Mouse (Mus musculus): ENCODE measurements around the gene C730034F03Rik. TPM values are rescaled to one million over a fixed set of nuclear protein-coding genes. Genes with fewer than 3 reads are reported as not detected.
A peak's percentile ranks its signal among the peaks of the same experiment; 100 is the strongest.

Gene C730034F03Rik
- polyA plus RNA-seq (2015; fragmentation: Nextera tagmentation; extraction: Ambion mirVana): 4.8 TPM in 2 replicates

- peak within 1 kb of the TSS; percentile 63 for H3K9ac ChIP-seq
- H3K36me3 ChIP-seq: peaks cover 22% of the 10 kb centered on the region
- under 1% methylated on average over 70 of the region's 70 CpGs for WGBS
- H3K4me3 ChIP-seq (replicated peaks): peak within 1 kb of the TSS; percentile 84
- H3K9me3 ChIP-seq (replicated peaks): no peaks in the 10 kb centered on the region
- peak within 1 kb of the TSS; percentile 98 for H3K27ac ChIP-seq (replicated peaks)
- peak within 1 kb of the TSS; percentile 86 for H3K4me2 ChIP-seq (replicated peaks)
- ATAC-seq (ENCODE audit: insufficient number of reproducible peaks, low FRiP score, low TSS enrichment, low read depth): peak; percentile 91
- no peaks in the 10 kb centered on the region for H3K27me3 ChIP-seq
- peaks cover 21% of the 10 kb centered on the region for H3K4me1 ChIP-seq
Observed at GRCm38 (mm10) chr15:89429352-89430221, at the start of gene C730034F03Rik, which contains the start of the genes Gm44502 and Chkb. Gene C730034F03Rik, plus strand, starts transcription at chr15:89429589. Gene Gm44502, minus strand, starts transcription at chr15:89429696. Gene Chkb, minus strand, starts transcription at chr15:89429908.

GRCm38 (mm10) chr15:89384617-89385016 is 44.8 kb upstream of the C730034F03Rik start, which contains the start of gene Klhdc7b:
Gene Klhdc7b, plus strand, starts transcription at chr15:89384917.
- Histone ChIP-seq H3K9ac (no peak within 1 kb of the TSS), H3K27ac (replicated peaks) (no peak within 1 kb of the TSS), H3K36me3 (no peaks in the 10 kb centered on the region), H3K4me1 (no peaks in the 10 kb centered on the region), H3K4me3 (replicated peaks) (no peak within 1 kb of the TSS), H3K27me3 (peaks cover 12% of the 10 kb centered on the region), H3K4me2 (replicated peaks) (no peak within 1 kb of the TSS), H3K9me3 (replicated peaks) (no peaks in the 10 kb centered on the region)
- ATAC-seq (ENCODE audit: insufficient number of reproducible peaks, low FRiP score, low TSS enrichment, low read depth): no peak
- WGBS: 81% methylated on average over 7 of the region's 7 CpGs

GRCm38 (mm10) chr15:89387127-89387526 is 42.3 kb upstream of the C730034F03Rik start:
- no peaks in the 10 kb centered on the region for H3K9me3 ChIP-seq (replicated peaks)
- ATAC-seq (ENCODE audit: insufficient number of reproducible peaks, low FRiP score, low TSS enrichment, low read depth): no peak
- no peak overlapping the region for H3K9ac ChIP-seq
- H3K4me3 ChIP-seq (replicated peaks): no peak overlapping the region
- H3K4me1 ChIP-seq: no peaks in the 10 kb centered on the region
- H3K4me2 ChIP-seq (replicated peaks): no peak overlapping the region
- H3K36me3 ChIP-seq: no peaks in the 10 kb centered on the region
- peaks cover 6% of the 10 kb centered on the region; the same call in 1 of the 2 replicates for H3K27me3 ChIP-seq
- no peak overlapping the region for H3K27ac ChIP-seq (replicated peaks)
- 29% methylated on average over 12 of the region's 12 CpGs for WGBS

- no peak overlapping the region for H3K9ac ChIP-seq
- H3K4me2 ChIP-seq (replicated peaks): no peak overlapping the region
- H3K9me3 ChIP-seq (replicated peaks): no peaks in the 10 kb centered on the region
- no peaks in the 10 kb centered on the region for H3K27me3 ChIP-seq
- WGBS: 93% methylated on average over 10 of the region's 10 CpGs
- no peaks in the 10 kb centered on the region for H3K36me3 ChIP-seq
- H3K4me1 ChIP-seq: no peaks in the 10 kb centered on the region
- no peak overlapping the region for H3K27ac ChIP-seq (replicated peaks)
- H3K4me3 ChIP-seq (replicated peaks): no peak overlapping the region
- ATAC-seq (ENCODE audit: insufficient number of reproducible peaks, low FRiP score, low TSS enrichment, low read depth): no peak
Observed at GRCm38 (mm10) chr15:89390081-89390480, 39.3 kb upstream of the C730034F03Rik start.

- Histone ChIP-seq H3K4me2 (replicated peaks) (no peak overlapping the region), H3K36me3 (no peaks in the 10 kb centered on the region), H3K4me3 (replicated peaks) (no peak overlapping the region), H3K27me3 (no peaks in the 10 kb centered on the region), H3K4me1 (no peaks in the 10 kb centered on the region), H3K9ac (no peak overlapping the region), H3K27ac (replicated peaks) (no peak overlapping the region), H3K9me3 (replicated peaks) (no peaks in the 10 kb centered on the region)
- 87% methylated on average over 4 of the region's 4 CpGs for WGBS
- ATAC-seq (ENCODE audit: insufficient number of reproducible peaks, low FRiP score, low TSS enrichment, low read depth): no peak
Observed at GRCm38 (mm10) chr15:89396883-89397282, 32.5 kb upstream of the C730034F03Rik start.

GRCm38 (mm10) chr15:89398146-89398545 is 31.2 kb upstream of the C730034F03Rik start:
- no peak overlapping the region for H3K9ac ChIP-seq
- H3K9me3 ChIP-seq (replicated peaks): no peaks in the 10 kb centered on the region
- WGBS: 84% methylated on average over 2 of the region's 2 CpGs
- no peak for ATAC-seq (ENCODE audit: insufficient number of reproducible peaks, low FRiP score, low TSS enrichment, low read depth)
- H3K36me3 ChIP-seq: no peaks in the 10 kb centered on the region
- H3K4me3 ChIP-seq (replicated peaks): no peak overlapping the region
- no peak overlapping the region for H3K4me2 ChIP-seq (replicated peaks)
- H3K27ac ChIP-seq (replicated peaks): no peak overlapping the region
- H3K27me3 ChIP-seq: no peaks in the 10 kb centered on the region
- H3K4me1 ChIP-seq: no peaks in the 10 kb centered on the region

GRCm38 (mm10) chr15:89399716-89400115 is 29.7 kb upstream of the C730034F03Rik start:
- ATAC-seq (ENCODE audit: insufficient number of reproducible peaks, low FRiP score, low TSS enrichment, low read depth): no peak
- H3K4me2 ChIP-seq (replicated peaks): no peak overlapping the region
- H3K27ac ChIP-seq (replicated peaks): no peak overlapping the region
- no peaks in the 10 kb centered on the region for H3K9me3 ChIP-seq (replicated peaks)
- H3K36me3 ChIP-seq: no peaks in the 10 kb centered on the region
- no peak overlapping the region for H3K9ac ChIP-seq
- no peaks in the 10 kb centered on the region for H3K27me3 ChIP-seq
- H3K4me1 ChIP-seq: no peaks in the 10 kb centered on the region
- 25% methylated on average over 1 of the region's 1 CpGs for WGBS
- no peak overlapping the region for H3K4me3 ChIP-seq (replicated peaks)

- Histone ChIP-seq H3K4me1 (no peaks in the 10 kb centered on the region), H3K9me3 (replicated peaks) (no peaks in the 10 kb centered on the region), H3K27ac (replicated peaks) (no peak overlapping the region), H3K36me3 (no peaks in the 10 kb centered on the region), H3K4me2 (replicated peaks) (no peak overlapping the region), H3K9ac (no peak overlapping the region), H3K27me3 (no peaks in the 10 kb centered on the region), H3K4me3 (replicated peaks) (no peak overlapping the region)
- 92% methylated on average over 1 of the region's 1 CpGs for WGBS
- no peak for ATAC-seq (ENCODE audit: insufficient number of reproducible peaks, low FRiP score, low TSS enrichment, low read depth)
Observed at GRCm38 (mm10) chr15:89402471-89402870, 26.9 kb upstream of the C730034F03Rik start.

GRCm38 (mm10) chr15:89404831-89405623 is 24.4 kb upstream of the C730034F03Rik start:
- H3K9ac ChIP-seq: no peak overlapping the region
- no peak for ATAC-seq (ENCODE audit: insufficient number of reproducible peaks, low FRiP score, low TSS enrichment, low read depth)
- no peaks in the 10 kb centered on the region for H3K27me3 ChIP-seq
- no peak overlapping the region for H3K4me3 ChIP-seq (replicated peaks)
- peaks cover 3% of the 10 kb centered on the region; the same call in 1 of the 2 replicates for H3K9me3 ChIP-seq (replicated peaks)
- WGBS: 82% methylated on average over 10 of the region's 10 CpGs
- no peak overlapping the region for H3K4me2 ChIP-seq (replicated peaks)
- no peak overlapping the region for H3K27ac ChIP-seq (replicated peaks)
- no peaks in the 10 kb centered on the region for H3K36me3 ChIP-seq
- no peaks in the 10 kb centered on the region for H3K4me1 ChIP-seq

- Histone ChIP-seq H3K36me3 (no peaks in the 10 kb centered on the region), H3K4me3 (replicated peaks) (no peak overlapping the region), H3K4me1 (no peaks in the 10 kb centered on the region), H3K4me2 (replicated peaks) (no peak overlapping the region), H3K27ac (replicated peaks) (no peak overlapping the region), H3K9me3 (replicated peaks) (peaks cover 3% of the 10 kb centered on the region; the same call in 1 of the 2 replicates), H3K9ac (no peak overlapping the region), H3K27me3 (no peaks in the 10 kb centered on the region)
- ATAC-seq (ENCODE audit: insufficient number of reproducible peaks, low FRiP score, low TSS enrichment, low read depth): no peak
Observed at GRCm38 (mm10) chr15:89406691-89407090, 22.7 kb upstream of the C730034F03Rik start.

GRCm38 (mm10) chr15:89410118-89410517 is 19.3 kb upstream of the C730034F03Rik start, which contains the start of gene Syce3:
Gene Syce3, minus strand, starts transcription at chr15:89410503.
- ATAC-seq (ENCODE audit: insufficient number of reproducible peaks, low FRiP score, low TSS enrichment, low read depth): no peak

More at GRCm38 (mm10) chr15:89410118-89410517, 19.3 kb upstream of the C730034F03Rik start, which contains the start of gene Syce3:
- Histone ChIP-seq H3K9me3 (replicated peaks) (peaks cover 3% of the 10 kb centered on the region; the same call in 1 of the 2 replicates), H3K36me3 (no peaks in the 10 kb centered on the region), H3K4me1 (no peaks in the 10 kb centered on the region), H3K4me3 (replicated peaks) (no peak within 1 kb of the TSS), H3K27me3 (no peaks in the 10 kb centered on the region), H3K9ac (no peak within 1 kb of the TSS), H3K27ac (replicated peaks) (no peak within 1 kb of the TSS), H3K4me2 (replicated peaks) (no peak within 1 kb of the TSS)
- 82% methylated on average over 22 of the region's 24 CpGs for WGBS

All from embryonic facial prominence, embryonic 15.5 days (tissue).